Mouse (Mus musculus) neutrophil, adult 5-6 weeks (primary cell): ENCODE data around the gene Polg2. TPM values are rescaled to one million over a fixed set of nuclear protein-coding genes. Genes with fewer than 3 reads are reported as not detected.
"Not testable (repeated sequence)": the region's sequence is repeated elsewhere in the genome, so short reads cannot be mapped to it uniquely, and the experiment has no call there.

Experiments
- ATAC-seq: fragments of 151-379, 151-347 bp; 2 replicates; pipeline ENCODE4 v1.8.0; 2017; ENCODE audit warnings: mild to moderate bottlenecking, moderate TSS enrichment; ENCODE audit not compliant: insufficient number of reproducible peaks, poor library complexity, low FRiP score, severe bottlenecking; ENCODE audit errors: extremely low read depth
- total RNA-seq: library from RNA; stranded (forward); fragments of 200-1000 nt; gene quantifications from 2 replicates; pipeline ENCODE4 v1.2.3, GENCODE M21; 2017

Polg2 gene
- total RNA-seq, 1 experiment from 2014 or later: 83.1 TPM

DNA sequence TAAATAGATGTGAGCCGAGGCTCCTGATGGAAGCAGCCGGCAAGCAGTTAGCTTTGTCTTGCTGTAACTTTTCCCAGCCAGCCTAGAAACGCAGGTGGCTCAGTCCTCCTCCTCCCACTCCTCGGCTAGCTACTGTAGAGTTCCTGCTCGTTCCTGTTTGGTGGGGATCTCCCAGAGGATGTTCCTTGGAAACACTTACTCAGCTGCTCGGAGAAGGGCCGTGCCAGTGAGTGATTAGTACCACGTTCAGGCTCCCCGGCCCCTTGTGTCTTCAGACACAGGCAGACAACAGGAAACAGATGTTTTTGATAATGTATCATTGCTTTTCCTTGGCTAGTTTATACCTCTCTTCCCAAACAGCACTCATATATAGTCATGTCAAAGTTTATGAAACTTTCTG is 16.3 kb upstream of the Polg2 start:
- ATAC-seq: no peak

DNA sequence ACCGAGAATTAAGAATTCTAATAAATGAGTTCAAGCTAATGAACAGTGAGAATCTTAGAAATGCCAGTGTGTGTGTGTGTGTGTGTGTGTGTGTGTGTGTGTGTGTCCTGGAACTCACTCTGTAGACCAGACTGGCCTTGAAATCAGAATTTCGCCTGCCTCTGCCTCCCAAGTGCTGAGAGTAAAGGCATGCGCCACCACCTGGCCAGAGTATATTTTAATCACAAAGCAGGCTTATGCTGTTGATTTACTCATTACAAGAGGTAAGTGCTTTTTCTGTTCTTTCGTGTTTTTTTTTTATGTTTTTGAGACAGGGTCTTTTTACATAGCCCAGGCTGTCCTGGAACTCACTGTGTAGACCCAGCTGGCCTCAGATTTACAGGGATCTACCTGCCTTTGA is 14.5 kb upstream of the Polg2 start:
- ATAC-seq: no peak

DNA sequence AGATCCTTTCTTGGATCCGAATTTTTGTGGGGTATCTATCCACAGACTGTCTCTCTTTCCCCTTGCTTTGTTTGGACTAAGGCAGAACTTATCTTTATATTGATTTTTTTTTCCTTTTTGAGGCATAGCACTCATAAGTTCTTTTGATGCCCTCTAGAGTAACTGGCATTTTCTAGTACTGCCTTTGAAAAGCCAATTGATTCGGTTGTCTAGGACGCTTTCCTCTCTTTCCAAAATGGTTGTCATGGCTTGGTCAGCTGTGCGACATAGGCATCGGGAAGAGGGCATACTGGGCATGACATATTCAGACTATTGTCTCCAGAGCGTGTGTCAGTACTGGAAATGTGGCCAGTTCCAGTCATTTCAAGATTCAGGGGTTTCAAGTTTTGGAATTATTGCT is 10.3 kb upstream of the Polg2 start:
- no peak for ATAC-seq

DNA sequence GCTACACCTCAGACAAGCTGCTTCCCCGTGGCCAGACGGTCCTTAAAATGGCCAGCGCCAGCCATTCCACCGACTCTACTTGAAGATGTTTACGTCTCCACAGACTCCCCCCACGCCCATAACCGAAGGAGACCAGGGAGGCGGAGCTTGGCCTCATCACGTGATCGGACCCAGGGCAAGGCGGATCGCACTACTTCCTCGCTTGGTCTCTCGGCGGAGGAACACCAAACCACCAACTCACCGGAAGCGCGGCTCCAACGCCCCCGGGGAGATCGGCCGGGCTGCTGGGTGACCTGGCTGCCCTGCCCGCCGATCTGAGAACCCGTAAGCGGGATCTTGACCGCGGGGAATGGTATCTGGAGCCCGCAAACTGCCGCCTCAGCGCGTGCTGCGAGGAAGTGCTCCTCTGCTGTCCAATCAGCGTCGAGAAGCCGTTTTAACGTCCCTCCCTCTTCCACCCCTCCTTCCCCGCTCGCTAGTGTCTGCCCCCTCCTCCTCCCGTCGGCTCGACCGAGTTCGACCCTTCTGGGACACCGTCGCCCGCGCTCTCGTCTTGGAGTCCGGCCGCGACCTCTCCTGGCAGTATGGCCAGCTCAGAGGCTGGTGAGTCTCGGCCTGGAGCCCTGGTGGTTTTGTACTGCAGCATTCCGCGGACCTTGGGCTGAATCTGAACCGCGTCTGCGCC is 9.6 kb upstream of the Polg2 start, which contains the start of the genes Ddx5 and Cep95:
Ddx5 (minus strand) TSS at position 411 of the 685 bp plus-strand sequence.
Cep95 (plus strand) TSS at position 478 of the 685 bp plus-strand sequence.
- peak; percentile 67 for ATAC-seq

DNA sequence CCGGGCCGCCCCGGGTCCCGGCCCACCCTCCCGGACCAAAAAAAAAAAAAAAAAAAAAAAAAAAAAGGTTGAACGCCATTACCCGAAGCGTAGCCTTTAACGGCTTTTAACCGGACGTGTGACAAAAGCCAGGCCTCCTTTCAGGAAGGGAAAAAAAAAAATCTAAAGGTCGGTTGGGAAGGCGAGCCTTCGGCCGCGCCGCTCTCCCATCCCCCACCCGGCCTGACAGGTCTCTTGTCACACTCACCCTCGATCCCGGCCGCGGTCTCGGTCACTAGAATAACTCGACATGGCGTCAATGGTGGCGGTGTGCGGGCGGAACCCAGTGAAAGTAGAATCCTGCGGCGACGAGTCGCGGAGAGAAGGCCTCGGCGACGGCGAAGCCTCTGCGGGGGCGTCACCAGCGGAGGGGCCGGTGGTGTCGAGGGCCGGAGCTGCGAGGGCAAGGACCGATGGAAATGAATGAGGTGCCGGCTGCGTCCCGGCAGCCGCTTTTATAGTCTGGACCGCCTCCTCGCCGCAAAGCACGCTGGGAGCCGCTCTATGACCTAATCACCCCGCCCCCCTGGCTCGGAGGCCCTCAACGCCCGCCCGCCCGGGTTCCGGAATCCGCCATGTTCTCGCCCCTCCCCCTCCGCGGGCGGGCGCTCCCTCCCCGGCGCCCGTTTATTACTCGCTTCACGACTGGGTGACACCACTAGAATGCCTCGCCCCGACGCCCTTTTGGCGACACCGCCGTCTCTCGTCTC is 8.9 kb upstream of the Polg2 start:
- peak; percentile 59 for ATAC-seq

DNA sequence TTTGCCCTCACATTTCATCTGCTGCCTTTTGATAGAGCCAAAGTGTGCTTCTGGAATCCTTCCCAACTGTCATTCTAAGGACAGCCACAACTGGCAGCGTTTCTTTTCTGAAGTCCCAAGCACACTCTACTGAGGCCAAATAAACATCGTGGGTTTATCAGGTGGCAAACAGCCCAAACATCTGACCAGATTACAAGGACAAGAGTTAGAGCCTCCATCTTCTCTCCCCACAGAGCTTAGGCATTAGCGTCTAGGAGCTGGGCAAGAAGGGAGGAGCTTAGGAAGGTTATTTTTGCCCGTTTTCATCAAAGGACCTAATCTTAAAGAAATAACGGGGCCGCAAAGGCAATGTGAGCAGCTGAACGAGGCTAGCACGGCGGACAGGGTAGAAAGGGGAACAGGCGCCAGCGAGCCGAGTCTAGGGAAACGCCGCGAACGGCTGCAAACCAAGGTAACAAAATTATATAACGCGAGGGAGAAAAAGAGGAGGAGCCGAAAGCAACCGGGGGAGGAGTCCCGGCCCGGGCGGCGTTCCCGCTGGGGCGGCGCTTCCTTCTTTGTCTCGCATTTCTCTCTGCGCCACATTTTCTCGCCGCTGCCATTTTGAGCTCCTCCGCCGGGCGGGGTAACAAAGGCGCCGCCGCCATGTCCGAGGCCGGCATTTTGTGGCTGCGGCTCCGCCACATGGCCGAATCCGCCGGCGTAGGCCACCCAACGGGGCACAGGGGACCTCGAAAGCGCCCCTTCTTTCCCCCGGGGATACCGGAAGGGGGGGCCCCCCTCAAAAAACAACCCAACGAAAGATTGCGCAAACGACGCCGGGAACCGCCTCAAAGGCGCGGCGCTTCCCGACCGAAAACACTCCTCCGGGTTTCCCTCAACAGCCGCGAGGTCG is 8.0 kb upstream of the Polg2 start:
- peak; percentile 27 for ATAC-seq

DNA sequence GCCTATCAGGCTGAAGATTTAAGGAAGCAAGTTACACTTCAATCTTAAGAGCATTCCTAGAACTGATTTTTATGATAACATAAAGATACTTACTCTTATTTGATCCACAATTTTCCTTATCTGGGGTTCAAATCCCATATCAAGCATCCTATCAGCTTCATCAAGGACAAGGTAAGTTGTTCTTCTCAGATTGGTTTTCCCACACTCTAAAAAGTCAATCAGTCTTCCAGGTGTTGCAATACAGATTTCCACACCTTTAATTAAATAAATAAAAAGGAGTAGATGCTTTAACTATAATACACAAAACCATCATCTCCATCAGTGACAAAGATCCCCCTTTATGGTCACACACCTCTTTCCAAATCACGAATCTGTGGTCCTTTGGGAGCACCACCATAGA is 5.7 kb upstream of the Polg2 start:
- no peak for ATAC-seq

DNA sequence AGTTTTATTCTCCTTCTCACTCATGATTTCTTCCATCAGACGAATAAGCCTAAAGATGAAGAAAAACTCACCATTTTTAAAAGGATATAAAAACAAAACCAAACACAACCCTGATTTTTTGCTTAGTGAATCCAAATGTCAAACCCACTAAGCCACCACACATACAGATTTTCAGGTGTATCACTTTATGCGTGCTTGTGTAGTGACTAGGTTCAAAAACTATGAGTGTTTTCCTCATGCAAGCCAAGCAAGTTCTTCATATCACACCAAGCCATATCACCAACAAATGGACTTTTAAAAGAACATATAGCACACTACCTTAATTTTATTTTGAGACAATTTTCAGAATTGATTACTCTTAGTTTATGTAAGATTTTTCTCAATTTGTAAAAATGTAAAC is 5.1 kb upstream of the Polg2 start:
- no peak for ATAC-seq

DNA sequence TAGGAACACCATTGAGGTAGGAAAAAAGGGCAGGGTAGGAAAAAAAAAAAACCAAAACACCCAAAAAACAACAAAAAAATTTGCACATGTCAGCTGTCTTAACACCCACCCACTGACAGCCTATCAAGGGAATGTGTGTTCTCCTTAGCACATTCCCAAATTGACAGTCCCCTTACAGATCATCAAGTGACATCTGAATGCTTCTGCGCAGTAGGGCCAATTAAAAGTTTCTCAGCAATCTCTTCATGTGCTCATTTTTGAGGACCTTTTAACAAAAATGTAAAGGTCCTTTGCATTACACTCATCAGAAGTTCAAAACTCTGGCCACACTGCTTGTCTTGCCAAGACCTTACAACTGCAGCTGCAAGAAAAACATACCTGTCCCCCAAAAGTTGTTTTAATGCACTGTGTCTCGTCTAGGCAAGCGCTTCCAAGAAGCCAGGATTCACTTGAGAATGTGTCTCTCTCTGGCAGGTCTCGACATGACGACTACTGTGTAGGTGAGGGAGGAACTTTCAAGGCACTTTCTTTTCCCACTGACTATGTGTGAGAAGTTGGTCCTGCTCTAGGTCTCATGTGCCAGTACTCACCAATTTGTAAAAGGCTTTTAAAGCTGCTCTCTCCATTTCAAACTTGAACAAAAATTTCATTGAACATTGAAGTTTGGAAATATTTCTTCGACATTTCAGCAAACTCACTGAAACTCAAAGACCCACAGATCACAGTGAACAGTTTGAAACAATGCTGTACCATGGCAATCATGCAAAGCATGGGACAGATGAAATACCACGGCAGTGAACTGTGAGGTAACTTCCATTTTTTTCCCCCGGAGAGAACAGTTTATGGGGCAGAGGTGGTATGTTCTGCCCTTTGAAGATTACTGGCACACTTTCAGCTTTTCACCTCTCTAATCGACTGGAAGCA is 3.8 kb upstream of the Polg2 start:
- ATAC-seq: no peak

DNA sequence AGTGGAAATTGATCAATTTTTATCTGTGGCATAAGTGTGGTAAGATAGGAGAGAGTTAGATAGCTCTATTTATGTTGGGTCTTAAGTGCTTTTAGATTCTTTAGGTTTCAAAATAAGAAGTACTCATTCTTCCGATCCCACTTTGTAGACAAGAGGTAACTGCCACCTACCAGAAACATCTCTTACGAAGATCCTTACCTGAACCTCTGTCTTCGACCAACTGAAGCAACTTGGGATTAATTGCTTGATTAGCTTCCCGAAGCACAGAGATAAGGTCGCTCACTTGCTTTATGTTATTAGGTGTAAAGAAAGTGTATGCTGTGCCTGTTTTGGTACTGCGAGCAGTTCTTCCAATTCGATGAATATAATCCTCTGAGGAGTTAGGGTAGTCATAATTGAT is 2.9 kb upstream of the Polg2 start:
- ATAC-seq: not testable (repeated sequence)

DNA sequence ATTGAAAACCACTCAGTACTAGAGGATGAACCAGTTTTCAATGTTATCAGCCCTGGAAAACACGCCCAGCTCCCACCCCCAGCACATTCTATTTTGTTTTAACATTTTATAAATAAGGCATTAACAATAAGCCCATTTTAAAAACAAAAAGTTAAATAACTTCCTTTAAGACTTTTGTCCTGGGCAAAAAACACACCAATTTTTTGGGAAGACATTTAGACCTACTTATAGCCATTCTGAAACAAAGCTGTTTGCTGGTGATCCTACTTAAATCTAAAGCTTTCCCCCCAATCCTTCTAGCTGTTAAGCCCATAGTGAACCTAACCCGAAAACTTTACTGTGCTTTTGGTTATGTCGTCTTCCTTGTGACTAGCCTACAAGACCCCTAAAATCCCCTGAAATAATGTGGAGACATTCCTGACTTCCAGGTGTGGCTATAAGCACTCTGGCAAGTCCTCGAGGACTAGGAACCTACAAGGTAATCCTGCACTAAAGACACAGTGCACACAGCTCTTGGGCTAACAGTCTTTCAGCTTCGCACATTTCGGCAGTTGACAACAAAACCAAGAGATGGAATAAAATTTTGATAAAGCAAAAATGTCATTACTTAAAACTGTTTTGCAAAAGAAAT is 1.4 kb upstream of the Polg2 start:
- ATAC-seq: no peak

DNA sequence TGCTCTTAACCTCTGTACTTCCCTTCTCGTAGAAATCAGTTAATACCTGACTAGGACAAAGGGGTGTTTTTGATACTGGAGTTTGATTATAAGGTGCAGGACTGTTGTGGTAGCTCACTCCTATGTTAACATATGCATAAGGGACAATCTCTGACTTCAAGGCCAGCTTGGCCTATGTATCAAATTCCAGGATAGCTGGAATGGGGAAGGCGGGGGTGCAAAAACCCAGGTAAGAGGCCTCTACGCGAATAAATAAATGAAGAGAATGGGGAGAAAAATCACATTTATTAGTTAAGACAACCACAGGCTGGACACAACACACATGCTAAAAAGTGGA is 720 bp upstream of the Polg2 start:
- ATAC-seq: no peak

DNA sequence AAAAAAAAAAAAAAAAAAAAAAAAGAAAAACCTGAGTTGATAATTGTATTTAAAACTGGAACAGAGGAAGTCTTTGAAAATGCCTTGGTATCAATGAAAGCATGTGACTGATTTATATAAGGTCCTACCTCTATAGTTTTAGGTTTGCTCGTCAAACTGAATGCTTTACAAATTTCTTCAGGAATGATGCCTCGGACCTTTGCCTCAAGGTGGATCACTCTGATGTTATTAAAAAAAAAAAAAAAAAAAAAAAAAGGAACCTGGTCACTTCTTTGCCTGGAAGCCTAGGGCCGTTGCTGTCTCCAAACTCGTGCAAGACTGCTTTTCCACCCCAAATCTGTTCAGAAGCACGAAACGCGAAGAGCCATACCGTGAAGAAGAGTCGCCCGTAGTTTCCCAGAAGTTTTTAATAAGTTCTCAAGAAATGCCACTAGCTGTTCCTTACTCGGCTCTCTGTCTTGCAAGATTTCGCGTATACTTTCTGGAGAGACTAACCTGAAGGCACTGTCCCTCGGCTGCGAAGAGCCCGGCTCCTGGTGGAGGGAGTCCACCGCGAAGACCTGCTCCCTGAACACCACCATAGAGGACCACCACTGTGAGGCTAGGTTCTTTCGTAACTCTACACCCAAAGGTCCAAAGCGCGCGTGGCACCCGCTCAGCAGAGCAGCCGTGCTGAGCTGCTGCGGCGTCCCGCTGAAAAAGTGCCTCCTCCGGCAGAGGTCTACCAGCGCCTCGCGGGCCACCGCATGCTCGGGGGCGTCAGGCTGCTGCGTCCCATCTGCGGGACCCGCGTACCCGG is 549 bp downstream of the Polg2 start:
- ATAC-seq: peak; percentile 9

DNA sequence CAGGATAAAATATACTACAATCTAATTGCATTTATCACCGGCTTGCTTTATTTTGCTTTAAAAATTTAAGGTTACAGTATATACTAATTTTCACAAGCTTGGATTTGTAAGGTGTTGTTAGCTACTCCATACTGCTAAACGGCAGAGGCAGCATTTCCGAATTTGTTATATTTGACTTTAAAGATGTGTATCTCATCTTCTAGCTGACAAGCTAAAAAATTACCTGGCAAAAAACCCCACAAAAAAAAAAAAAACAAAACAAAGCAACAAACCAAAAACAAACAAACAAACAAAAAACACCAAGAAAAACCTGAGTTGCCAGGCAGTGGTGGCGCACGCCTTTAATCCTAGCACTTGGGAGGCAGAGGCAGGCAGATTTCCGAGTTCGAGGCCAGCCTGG is 1.2 kb downstream of the Polg2 start:
- no peak for ATAC-seq

DNA sequence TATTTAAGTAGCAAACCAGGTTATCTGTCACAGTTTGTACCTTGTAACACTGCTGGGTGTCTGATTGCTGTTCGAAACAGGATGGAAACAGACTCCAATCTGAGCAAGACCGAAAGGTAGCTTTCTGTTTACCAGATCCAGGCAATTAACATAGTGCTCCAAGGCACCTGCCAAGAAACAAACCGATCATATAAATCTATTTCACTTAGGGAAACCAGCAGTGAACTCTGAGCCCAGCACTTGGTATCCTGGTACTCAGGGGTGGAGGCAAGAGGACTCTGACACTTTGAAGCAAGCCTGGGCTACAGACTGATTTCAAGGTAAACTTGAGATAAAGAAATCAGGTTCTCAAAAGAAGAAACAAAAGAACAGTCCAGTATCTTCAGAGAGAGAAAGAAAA is 1.9 kb downstream of the Polg2 start:
- ATAC-seq: no peak

DNA sequence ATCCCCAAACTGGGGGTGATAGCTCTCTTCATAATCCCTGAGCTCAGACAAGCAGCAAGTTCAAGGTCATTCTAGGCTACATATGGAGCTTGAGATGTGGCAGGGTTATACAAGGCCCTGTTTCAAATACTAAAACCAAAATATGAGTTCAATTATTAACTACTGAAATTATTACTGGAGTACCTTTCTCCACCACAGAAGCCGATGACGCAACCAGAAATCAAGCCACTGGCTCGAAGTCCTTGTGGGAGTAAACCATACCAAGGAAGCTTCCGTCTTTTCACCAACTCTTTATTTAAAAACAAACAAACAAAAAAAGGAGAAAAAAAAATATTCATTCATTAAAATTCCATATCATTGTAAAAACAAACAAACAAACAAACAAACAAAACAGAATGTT is 2.4 kb downstream of the Polg2 start:
- no peak for ATAC-seq

DNA sequence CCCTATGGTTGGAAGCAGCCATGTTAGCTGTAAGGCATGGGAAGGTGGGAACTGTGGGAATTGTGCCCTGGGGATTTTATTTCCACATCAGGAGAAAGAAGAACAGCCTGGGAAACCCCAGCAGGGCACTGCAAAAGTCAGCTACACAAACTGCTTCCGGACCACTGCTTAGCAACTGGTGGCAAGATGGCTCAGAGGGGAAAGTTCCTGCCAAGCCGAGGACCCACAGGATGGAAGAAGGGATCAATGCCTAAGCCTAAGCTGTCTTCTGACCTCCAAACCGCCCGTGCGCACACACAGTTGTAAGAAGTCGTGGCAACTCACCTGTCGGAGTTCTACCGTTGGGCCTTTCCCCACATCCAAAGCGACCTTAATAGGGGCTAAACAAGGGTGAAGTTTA is 6.3 kb downstream of the Polg2 start:
- no peak for ATAC-seq
